8 mouse cellular contexts compared by ENCODE assay signal in genomic region chr11:108909396-108910195, GRCm38 (mm10). TPM values are rescaled to one million over a fixed set of nuclear protein-coding genes. Genes with fewer than 3 reads are reported as not detected.
DNase-seq lines count a peak whose midpoint lies in the region; ATAC-seq lines count a peak whose summit lies in the region.

No protein-coding gene starts in this region.

- 10% methylated on average over 24 of the region's 24 CpGs for WGBS in neural tube, embryonic 11.5 days
- 3% methylated on average over 24 of the region's 24 CpGs for WGBS in liver, embryonic 11.5 days

- no peak for ATAC-seq in CD4-positive, CD25-positive, alpha-beta regulatory T cell, adult 4 months
- no peak for ATAC-seq in neural tube, embryonic 11.5 days (ENCODE audit: insufficient read depth, low FRiP score, low TSS enrichment)
- no peak; the same call in 1 of the 2 replicates for ATAC-seq in liver, embryonic 11.5 days (replicated peaks; ENCODE audit: low FRiP score)

- H3K4me3 ChIP-seq in neural tube, embryonic 11.5 days (ENCODE audit: low read depth, low read length), result no peak overlapping the region
- peak overlapping the region; percentile 20; the same call in 1 of the 2 replicates for H3K4me3 ChIP-seq in liver, embryonic 11.5 days (ENCODE audit: low read depth, low read length)

- H3K9me3 ChIP-seq in neural tube, embryonic 11.5 days (ENCODE audit: control insufficient read depth, low read length), result no peaks in the 10 kb centered on the region
- H3K9me3 ChIP-seq in liver, embryonic 11.5 days (ENCODE audit: control insufficient read depth, low read length), result no peaks in the 10 kb centered on the region

- H3K27ac ChIP-seq in neural tube, embryonic 11.5 days (ENCODE audit: low read depth, low read length), result no peak overlapping the region
- H3K27ac ChIP-seq in liver, embryonic 11.5 days (ENCODE audit: low read depth, low read length), result no peak overlapping the region

- H3K4me2 ChIP-seq in neural tube, embryonic 11.5 days (ENCODE audit: low read depth), result peak overlapping the region; percentile 32
- H3K4me2 ChIP-seq in liver, embryonic 11.5 days, result peak overlapping the region; percentile 54

- no peaks in the 10 kb centered on the region for H3K36me3 ChIP-seq in neural tube, embryonic 11.5 days (ENCODE audit: control insufficient read depth, insufficient read depth, low read length)
- no peaks in the 10 kb centered on the region for H3K36me3 ChIP-seq in liver, embryonic 11.5 days (ENCODE audit: control insufficient read depth, insufficient read depth, low read length)

- no peaks in the 10 kb centered on the region; the same call in 1 of the 2 replicates for H3K4me1 ChIP-seq in neural tube, embryonic 11.5 days (ENCODE audit: control insufficient read depth, insufficient read depth, low read length)
- peaks cover 10% of the 10 kb centered on the region for H3K4me1 ChIP-seq in liver, embryonic 11.5 days (replicated peaks; ENCODE audit: control insufficient read depth, insufficient read depth, low read length)

- H3K9ac ChIP-seq in neural tube, embryonic 11.5 days (ENCODE audit: low read length), result no peak overlapping the region
- no peak overlapping the region for H3K9ac ChIP-seq in liver, embryonic 11.5 days (ENCODE audit: low read depth, low read length)

- H3K27me3 ChIP-seq in neural tube, embryonic 11.5 days (ENCODE audit: control insufficient read depth, insufficient read depth, low read length), result no peaks in the 10 kb centered on the region
- peaks cover 23% of the 10 kb centered on the region for H3K27me3 ChIP-seq in liver, embryonic 11.5 days (replicated peaks; ENCODE audit: control insufficient read depth, insufficient read depth, low read length)

- DNase-seq in CD4-positive, CD25-positive, alpha-beta regulatory T cell, adult 2 months (ENCODE audit: low read depth, low spot score), result peak; percentile 35
- DNase-seq in neural tube, embryonic 11.5 days (ENCODE audit: low spot score), result no peak
- DNase-seq in neural tube, embryonic 10.5 days (ENCODE audit: extremely low spot score, low spot score), result no peak
- no peak for DNase-seq in liver, embryonic 11.5 days (ENCODE audit: low spot score)
- no peak for DNase-seq in right cerebral cortex, postnatal 36 days (ENCODE audit: low spot score in 2 of 2)
- no peak for DNase-seq in ovary, adult 18-20 months (ENCODE audit: low spot score)
- no peak for DNase-seq in ovary, postnatal 14 days (ENCODE audit: low spot score)

RNA-seq across cellular contexts. Expression of gene Axin2, which starts 10.6 kb away (rescaled TPM):
- polyA plus RNA-seq in CD4-positive, CD25-positive, alpha-beta regulatory T cell, adult 4 months (2017; shearing (Covaris generic)), result 10 to 100 TPM in 1 of 2 experiments, 1 to 10 TPM in 1; 4.4 to 10.5 TPM
- polyA plus RNA-seq in neural tube, embryonic 11.5 days (2014; fragmentation: Nextera tagmentation; extraction: Ambion mirVana), result 16.4 and 21.2 TPM in 2 replicates
- polyA plus RNA-seq in liver, embryonic 11.5 days (2014; fragmentation: Nextera tagmentation; extraction: Ambion mirVana), result 1.7 and 2.3 TPM in 2 replicates
